Mouse (Mus musculus): Measurements from ENCODE around the gene Trim42. TPM values are rescaled to one million over a fixed set of nuclear protein-coding genes. Genes with fewer than 3 reads are reported as not detected.

Gene Trim42
- not detected for total RNA-seq (2021)

- intact Hi-C loops (cut with DNase I) = no loop called here
- no peak for DNase-seq (ENCODE audit: low spot score in 2 of 2)
Observed at GRCm38 (mm10) chr9:97369591-97369990, at the start of gene Trim42. TSS of gene Trim42 (minus strand) at chr9:97369958.

- DNase-seq (ENCODE audit: low spot score in 2 of 2) = peak in 1 of 2 experiments; percentile 33
- intact Hi-C loops (cut with DNase I) = no loop called here
Observed at GRCm38 (mm10) chr9:97414876-97415668, 45.3 kb upstream of the Trim42 start.

- intact Hi-C loops (cut with DNase I) = no loop called here
- no peak for DNase-seq (ENCODE audit: low spot score in 2 of 2)
Observed at GRCm38 (mm10) chr9:97408142-97408541, 38.4 kb upstream of the Trim42 start.

GRCm38 (mm10) chr9:97356441-97356840, 13.3 kb downstream of the Trim42 start:
- no peak for DNase-seq (ENCODE audit: low spot score in 2 of 2)
- intact Hi-C loops (cut with DNase I) = no loop called here

- intact Hi-C loops (cut with DNase I) = no loop called here
- DNase-seq (ENCODE audit: low spot score in 2 of 2) = no peak
Observed at GRCm38 (mm10) chr9:97344767-97345297, 24.9 kb downstream of the Trim42 start.

GRCm38 (mm10) chr9:97341772-97342171, 28.0 kb downstream of the Trim42 start:
- intact Hi-C loops (cut with DNase I) = no loop called here

GRCm38 (mm10) chr9:97322846-97323245, 46.9 kb downstream of the Trim42 start:
- DNase-seq (ENCODE audit: low spot score in 2 of 2) = peak; percentile 50 to 51
- intact Hi-C loops (cut with DNase I) = loop anchor here (1.0 to 2.0 kb wide), 2 partner anchors 17 to 152 kb away; no protein-coding TSS in a partner anchor

More at GRCm38 (mm10) chr9:97341772-97342171, 28.0 kb downstream of the Trim42 start:
- DNase-seq (ENCODE audit: low spot score in 2 of 2) = no peak

GRCm38 (mm10) chr9:97322120-97322519, 47.6 kb downstream of the Trim42 start:
- DNase-seq (ENCODE audit: low spot score in 2 of 2) = no peak
- intact Hi-C loops (cut with DNase I) = loop anchor here (2.0 kb wide), 1 partner anchor 151 kb away; no protein-coding TSS in a partner anchor

- DNase-seq (ENCODE audit: low spot score in 2 of 2) = no peak
- intact Hi-C loops (cut with DNase I) = loop anchor here (5.0 kb wide), 1 partner anchor 107 kb away; no protein-coding TSS in a partner anchor
Observed at GRCm38 (mm10) chr9:97315421-97316055, 54.2 kb downstream of the Trim42 start.

GRCm38 (mm10) chr9:97311614-97312013, 58.1 kb downstream of the Trim42 start:
- DNase-seq (ENCODE audit: low spot score in 2 of 2) = no peak
- intact Hi-C loops (cut with DNase I) = no loop called here

- intact Hi-C loops (cut with DNase I) = no loop called here
Observed at GRCm38 (mm10) chr9:97309509-97310053, 60.2 kb downstream of the Trim42 start.

GRCm38 (mm10) chr9:97307705-97308485, 61.9 kb downstream of the Trim42 start:
- no peak for DNase-seq (ENCODE audit: low spot score in 2 of 2)
- intact Hi-C loops (cut with DNase I) = no loop called here

More at GRCm38 (mm10) chr9:97309509-97310053, 60.2 kb downstream of the Trim42 start:
- no peak for DNase-seq (ENCODE audit: low spot score in 2 of 2)

All from left cerebral cortex, postnatal 25 days (tissue).